22 mouse cellular contexts compared by ENCODE assay signal in the genomic region with DNA sequence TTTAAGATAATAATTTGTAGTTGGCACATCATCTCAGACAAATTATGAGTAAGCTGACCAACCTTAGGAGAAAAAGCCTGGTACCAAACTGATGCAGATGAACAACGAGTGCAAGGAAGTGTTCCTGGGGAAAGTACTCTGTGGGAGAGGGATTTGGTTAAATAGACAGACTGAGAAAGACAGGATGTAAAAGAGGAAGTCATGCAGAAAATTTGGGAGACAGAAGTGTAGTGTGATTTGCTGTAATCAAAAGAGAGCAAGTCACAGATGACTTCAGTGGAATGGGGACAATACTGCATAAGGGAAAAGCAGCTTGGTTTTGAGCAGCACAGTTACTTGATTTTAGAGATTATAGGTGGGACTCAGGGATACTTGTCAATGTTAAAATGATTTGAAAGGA. TPM values are rescaled to one million over a fixed set of nuclear protein-coding genes. Genes with fewer than 3 reads are reported as not detected.
A peak's percentile ranks its signal among the peaks of the same experiment; 100 is the strongest.
DNase-seq lines count a peak whose midpoint lies in the region; ATAC-seq lines count a peak whose summit lies in the region.
"Had no signal": no experiment of that assay in that cellular context is flagged by ENCODE, and none has a peak within 500 bp of the region (broad histone marks: within the 10 kb centered on the region; RNA-seq: fewer than 3 reads in every experiment).

No protein-coding gene starts in this region.

- peaks cover 39% of the 10 kb centered on the region for H3K36me3 ChIP-seq in forebrain, embryonic 10.5 days (replicated peaks)
- peaks cover 8% of the 10 kb centered on the region; the same call in 1 of the 2 replicates for H3K36me3 ChIP-seq in forebrain, embryonic 14.5 days (ENCODE audit: control insufficient read depth, insufficient read depth, low read length)
- no peaks in the 10 kb centered on the region for H3K36me3 ChIP-seq in macrophage (ENCODE audit: inconsistent target)
- 0 out of 2 replicates have a peak, but pooled peaks cover 2% of the 10 kb centered on the region for H3K36me3 ChIP-seq in intestine, embryonic 15.5 days

- H3K9me3 ChIP-seq in forebrain, embryonic 10.5 days, result no peaks in the 10 kb centered on the region
- no peaks in the 10 kb centered on the region for H3K9me3 ChIP-seq in forebrain, embryonic 14.5 days (replicated peaks; ENCODE audit: control insufficient read depth, low read length)
- H3K9me3 ChIP-seq in intestine, embryonic 15.5 days, result no peaks in the 10 kb centered on the region
- H3K9me3 ChIP-seq: embryonic facial prominence, embryonic 10.5 days; hindbrain, embryonic 12.5 days had no signal

- ATAC-seq in forebrain, embryonic 14.5 days, result peak; percentile 54
- ATAC-seq in intestine, embryonic 15.5 days, result no peak
- ATAC-seq in erythroblast, adult 5-6 weeks (replicated peaks; ENCODE audit: low FRiP score, poor library complexity, severe bottlenecking), result no peak
- ATAC-seq: hindbrain, embryonic 16.5 days; inflammation-experienced regulatory T-cells, adult 6 months had no signal

- 21% methylated on average over 1 of the region's 1 CpGs for WGBS in forebrain, embryonic 10.5 days
- 2% methylated on average over 1 of the region's 1 CpGs for WGBS in forebrain, embryonic 14.5 days
- 40% methylated on average over 1 of the region's 1 CpGs for WGBS in macrophage (ENCODE audit: missing documents)
- WGBS in intestine, embryonic 15.5 days, result 75% methylated on average over 1 of the region's 1 CpGs

- peak overlapping the region; percentile 49; the same call in 1 of the 2 replicates for H3K27ac ChIP-seq in forebrain, embryonic 10.5 days
- peak overlapping the region; percentile 2; the same call in 1 of the 2 replicates for H3K27ac ChIP-seq in forebrain, embryonic 14.5 days (ENCODE audit: low read depth, low read length)
- H3K27ac ChIP-seq in macrophage, result peak overlapping the region; percentile 65; the same call in 1 of the 2 replicates
- H3K27ac ChIP-seq in intestine, embryonic 15.5 days, result no peak overlapping the region
- H3K27ac ChIP-seq: embryonic facial prominence, embryonic 10.5 days; gastrocnemius, adult 2 months; hindbrain, embryonic 12.5 days had no signal

- no peak overlapping the region for H3K4me3 ChIP-seq in forebrain, embryonic 10.5 days
- H3K4me3 ChIP-seq in forebrain, embryonic 14.5 days (ENCODE audit: low read depth, low read length), result no peak overlapping the region
- no peak overlapping the region for H3K4me3 ChIP-seq in macrophage (ENCODE audit: inconsistent target)
- H3K4me3 ChIP-seq in intestine, embryonic 15.5 days (replicated peaks), result no peak overlapping the region
- H3K4me3 ChIP-seq: embryonic facial prominence, embryonic 10.5 days; erythroblast, embryonic 14.5 days; gastrocnemius, adult 2 months; hindbrain, embryonic 12.5 days had no signal

- no peaks in the 10 kb centered on the region for H3K27me3 ChIP-seq in forebrain, embryonic 10.5 days (ENCODE audit: poor library complexity, severe bottlenecking)
- no peaks in the 10 kb centered on the region for H3K27me3 ChIP-seq in forebrain, embryonic 14.5 days (replicated peaks; ENCODE audit: control insufficient read depth, insufficient read depth, low read length)
- H3K27me3 ChIP-seq in intestine, embryonic 15.5 days (replicated peaks), result no peaks in the 10 kb centered on the region
- H3K27me3 ChIP-seq: hindbrain, embryonic 12.5 days had no signal

- no peak overlapping the region for H3K4me2 ChIP-seq in forebrain, embryonic 14.5 days (ENCODE audit: low read length)
- H3K4me2 ChIP-seq in intestine, embryonic 15.5 days (replicated peaks), result no peak overlapping the region
- H3K4me2 ChIP-seq: hindbrain, embryonic 12.5 days had no signal

- no peak overlapping the region for H3K9ac ChIP-seq in forebrain, embryonic 14.5 days (ENCODE audit: low read length)
- no peak overlapping the region for H3K9ac ChIP-seq in intestine, embryonic 15.5 days
- H3K9ac ChIP-seq: hindbrain, embryonic 12.5 days had no signal

- H3K4me1 ChIP-seq in forebrain, embryonic 10.5 days, result peaks cover 27% of the 10 kb centered on the region
- peaks cover 9% of the 10 kb centered on the region for H3K4me1 ChIP-seq in forebrain, embryonic 14.5 days (ENCODE audit: control insufficient read depth, insufficient read depth, low read length)
- no peaks in the 10 kb centered on the region for H3K4me1 ChIP-seq in intestine, embryonic 15.5 days (replicated peaks)
- H3K4me1 ChIP-seq: hindbrain, embryonic 12.5 days had no signal

- no peaks in the 10 kb centered on the region for H3K79me2 ChIP-seq in macrophage (ENCODE audit: inconsistent target)

- peak; percentile 65 for DNase-seq in Muller cell, postnatal 12 days (ENCODE audit: inconsistent ontology term)
- no peak for DNase-seq in forebrain, embryonic 10.5 days (ENCODE audit: extremely low spot score, low spot score)
- DNase-seq in forebrain, embryonic 14.5 days (ENCODE audit: low spot score), result peak; percentile 71
- DNase-seq in adrenal gland, postnatal 25 days, result no peak
- no peak for DNase-seq in cerebellum, adult 9-11 months
- DNase-seq: adrenal gland, postnatal 36 days; cerebellum, adult 11 months; cerebellum, postnatal 10 days; gastrocnemius, adult 2 months; gastrocnemius, postnatal 25 days; heart, postnatal 10 days; heart, postnatal 4 days; kidney, adult 11 months had no signal

RNA-seq across cellular contexts. Expression of a gene that starts 5.6 kb away (rescaled TPM):
- 104 and 105 TPM in 2 replicates for polyA plus RNA-seq in forebrain, embryonic 10.5 days (2016; fragmentation: Nextera tagmentation; extraction: Ambion mirVana)
- 25.0 and 26.9 TPM in 2 replicates for polyA plus RNA-seq in forebrain, embryonic 14.5 days (2014; fragmentation: Nextera tagmentation; extraction: Ambion mirVana)
- total RNA-seq in macrophage (2018; cell fraction: chromatin; rRNA removed), result under 1 TPM in 9 of 26 experiments, not detected in 17; 0.26 to 0.76 (median 0.32) TPM
- 1 to 10 TPM in 13 of 26 experiments, under 1 TPM in 13; 0.28 to 1.7 (median 1.0) TPM for total RNA-seq in macrophage (2018; cell fraction: cytosol; rRNA removed)
- under 1 TPM in 18 of 26 experiments, not detected in 8; 0.16 to 0.83 (median 0.33) TPM for total RNA-seq in macrophage (2018; cell fraction: nucleus; rRNA removed)
- polyA plus RNA-seq in macrophage (2018), result 0.49 to 0.96 TPM (median 0.74 TPM) in 3 replicates
- 4.2 and 4.7 TPM in 2 replicates for polyA plus RNA-seq in intestine, embryonic 15.5 days (2015; fragmentation: Nextera tagmentation; extraction: Ambion mirVana)
- 7.3 and 9.0 TPM in 2 replicates for total RNA-seq in adrenal gland, postnatal 25 days (2021)
- total RNA-seq in erythroblast, adult 5-6 weeks (2015; ENCODE audit: low replicate concordance), result 0.42 TPM in 1 of 2 replicates, not detected in the other
- total RNA-seq in erythroblast, adult 5-6 weeks (2017; ENCODE audit: low replicate concordance), result not detected in 2 replicates
- total RNA-seq: granulocyte monocyte progenitor cell, adult 5-6 weeks had no signal
- polyA plus RNA-seq: erythroblast, embryonic 14.5 days had no signal

RNA-seq across cellular contexts. Expression of a gene that starts 22.8 kb away (rescaled TPM):
- 33.2 and 33.4 TPM in 2 replicates for polyA plus RNA-seq in forebrain, embryonic 10.5 days (2016; fragmentation: Nextera tagmentation; extraction: Ambion mirVana)
- 30.7 and 33.8 TPM in 2 replicates for polyA plus RNA-seq in forebrain, embryonic 14.5 days (2014; fragmentation: Nextera tagmentation; extraction: Ambion mirVana)
- total RNA-seq in macrophage (2018; cell fraction: chromatin; rRNA removed), result 10 to 100 TPM; 13.5 to 41.1 (median 30.7) TPM
- total RNA-seq in macrophage (2018; cell fraction: cytosol; rRNA removed), result 10 to 100 TPM in 24 of 26 experiments, 1 to 10 TPM in 2; 6.9 to 15.1 (median 12.0) TPM
- 10 to 100 TPM in 25 of 26 experiments, 1 to 10 TPM in 1; 9.7 to 51.8 (median 20.3) TPM for total RNA-seq in macrophage (2018; cell fraction: nucleus; rRNA removed)
- 9.3 to 25.6 TPM (median 18.1 TPM) in 3 replicates for polyA plus RNA-seq in macrophage (2018)
- polyA plus RNA-seq in intestine, embryonic 15.5 days (2015; fragmentation: Nextera tagmentation; extraction: Ambion mirVana), result 26.1 and 30.0 TPM in 2 replicates
- 37.4 and 43.5 TPM in 2 replicates for total RNA-seq in adrenal gland, postnatal 25 days (2021)
- total RNA-seq in erythroblast, adult 5-6 weeks (2015; ENCODE audit: low replicate concordance), result 8.3 and 8.8 TPM in 2 replicates
- total RNA-seq in erythroblast, adult 5-6 weeks (2017; ENCODE audit: low replicate concordance), result 4.3 and 10.8 TPM in 2 replicates

Comparison
In these comparisons a context has a peak if more than half of its experiments do, and no peak if none do; other contexts are left out.
1. DNase-seq: peak in Muller cell, postnatal 12 days (single experiment) and forebrain, embryonic 14.5 days (single experiment); none in forebrain, embryonic 10.5 days (single experiment), adrenal gland, postnatal 25 days (single experiment) and cerebellum, adult 9-11 months (single experiment).